Mouse (Mus musculus): ENCODE data around the gene Map2k6.

- TF ChIP-seq E2F4 (IDR thresholded peaks at IDR 0.05; ENCODE audit: borderline replicate concordance, low read depth, low read length) (no peak), CTCF (IDR thresholded peaks at IDR 0.05 in 2 of 3, conservative IDR thresholded peaks at IDR 0.05 in 1 of 3; ENCODE audit: control insufficient read depth in 1 of 3, insufficient read depth in 1 of 3, low read depth in 2 of 3, low read length in 3 of 3, poor library complexity in 1 of 3, severe bottlenecking in 1 of 3) (no peak)
These were observed 98.8 kb downstream of the Map2k6 start for GRCm38 (mm10) chr11:110497743-110498142.

Data from MEL (cell line).